Mouse (Mus musculus): ENCODE measurements around the gene Kifc3.

Kifc3 gene

DNA sequence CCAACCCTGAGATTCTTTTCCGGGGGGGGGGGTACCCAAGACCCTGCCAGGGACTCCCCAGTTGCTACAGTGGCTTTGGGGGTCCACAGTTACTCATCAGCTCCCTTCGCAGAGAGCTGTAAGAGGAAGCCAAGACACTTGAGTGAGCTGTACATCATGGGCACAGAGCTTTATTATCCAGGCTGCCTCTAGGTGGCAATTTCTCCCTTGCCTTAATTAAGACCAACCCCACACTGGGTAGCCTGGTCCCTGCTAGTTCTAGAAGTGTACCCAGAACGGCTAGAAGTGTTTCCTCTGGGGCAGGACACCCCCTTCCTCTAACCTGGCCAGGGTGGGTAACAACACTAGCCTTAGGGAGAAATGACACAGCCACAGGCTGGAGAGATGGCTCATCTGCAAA is 67.4 kb downstream of the Kifc3 start:
- no peak for DNase-seq (ENCODE audit: low read depth, low spot score)

DNA sequence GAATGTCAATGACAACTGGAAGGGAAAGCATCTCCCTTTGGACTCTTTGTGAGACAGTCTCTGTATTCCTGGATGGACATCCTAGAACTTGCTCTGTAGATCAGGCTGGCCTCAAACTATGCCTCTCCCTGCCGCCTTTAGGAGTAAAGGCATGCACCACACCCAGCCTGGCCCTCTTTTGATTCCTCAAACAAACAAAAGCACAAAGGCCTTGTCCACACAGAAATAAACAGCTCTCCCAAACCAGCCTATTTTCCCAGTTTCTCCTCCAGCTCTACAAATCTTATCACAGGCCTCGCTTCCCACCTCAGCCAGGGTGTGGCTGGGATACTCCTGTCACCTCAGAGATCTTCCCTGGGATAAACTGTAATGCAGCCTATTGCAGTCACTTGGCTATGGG is 68.4 kb downstream of the Kifc3 start:
- no peak for DNase-seq (ENCODE audit: low read depth, low spot score)

DNA sequence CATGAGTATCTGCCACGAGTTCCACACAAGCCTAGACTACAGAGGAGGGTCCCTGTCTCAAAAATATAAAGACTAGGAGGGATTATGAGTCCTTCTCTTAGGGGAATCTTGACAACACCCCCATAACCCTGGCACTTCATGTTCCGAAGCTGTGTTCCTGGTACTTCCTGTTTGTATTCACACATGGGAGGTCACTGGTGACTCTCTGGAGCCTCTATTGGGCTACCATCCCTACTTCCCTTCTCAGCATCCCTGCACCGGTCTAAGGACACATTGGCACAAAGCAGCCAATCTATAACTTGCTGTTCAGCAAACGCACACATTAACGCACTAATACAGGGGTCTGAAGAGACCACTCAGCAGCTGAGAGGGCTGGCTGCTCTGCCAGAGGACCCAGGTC is 70.6 kb downstream of the Kifc3 start:
- no peak for DNase-seq (ENCODE audit: low read depth, low spot score)

DNA sequence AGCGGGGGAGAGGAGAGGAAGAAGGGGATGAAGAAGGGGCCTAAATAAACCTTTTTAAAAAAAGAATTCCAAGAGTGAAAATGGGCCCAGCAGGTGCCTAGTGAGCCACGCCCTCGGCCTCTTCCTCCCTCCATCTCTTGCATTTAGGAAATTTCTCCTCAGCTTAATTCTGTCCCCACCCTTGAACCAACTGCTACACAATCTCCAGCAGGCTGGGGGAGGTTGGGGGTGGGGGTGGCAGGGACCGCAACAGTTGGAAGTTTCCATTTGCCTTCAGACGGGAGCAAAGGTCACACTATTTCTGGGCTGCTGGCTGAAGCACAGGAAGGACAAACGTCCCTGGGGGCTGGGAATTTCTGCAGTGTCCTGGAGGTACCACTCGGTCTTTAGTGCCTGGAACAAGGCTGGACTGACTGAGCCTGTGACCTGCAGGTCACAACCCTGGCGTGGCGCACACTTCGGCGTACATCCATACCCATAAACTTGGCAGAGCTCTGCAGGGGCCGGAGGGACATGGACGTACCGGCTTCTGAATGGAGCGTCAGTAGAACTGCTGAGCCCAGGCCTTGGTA is 71.6 kb downstream of the Kifc3 start:
- DNase-seq (ENCODE audit: low read depth, low spot score) = no peak

DNA sequence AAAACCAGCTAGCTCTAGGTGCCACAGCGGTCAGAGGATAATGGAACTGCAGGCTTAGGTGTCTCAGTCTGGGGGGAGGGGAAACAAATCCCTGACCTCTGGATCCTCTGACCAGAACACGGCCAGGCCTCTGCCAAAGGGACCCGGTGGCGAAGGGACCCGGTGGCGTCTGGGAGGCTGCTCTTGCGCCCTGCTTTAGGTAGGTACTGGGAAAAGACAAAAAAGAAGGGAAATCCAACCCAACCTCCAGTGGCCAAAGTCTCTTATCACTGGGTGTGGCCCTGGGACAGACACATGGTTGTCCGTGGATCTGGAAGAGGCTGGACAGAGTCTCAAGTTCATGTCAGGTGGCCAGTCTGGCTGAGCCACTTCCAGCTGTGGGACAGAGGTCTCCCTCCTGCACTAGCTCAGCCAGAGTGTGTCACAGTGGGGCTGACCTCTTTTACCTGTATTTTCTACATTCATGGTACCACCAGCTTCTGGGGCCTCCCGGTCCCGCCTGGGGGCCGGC is 73.8 kb downstream of the Kifc3 start:
- DNase-seq (ENCODE audit: low read depth, low spot score) = no peak

DNA sequence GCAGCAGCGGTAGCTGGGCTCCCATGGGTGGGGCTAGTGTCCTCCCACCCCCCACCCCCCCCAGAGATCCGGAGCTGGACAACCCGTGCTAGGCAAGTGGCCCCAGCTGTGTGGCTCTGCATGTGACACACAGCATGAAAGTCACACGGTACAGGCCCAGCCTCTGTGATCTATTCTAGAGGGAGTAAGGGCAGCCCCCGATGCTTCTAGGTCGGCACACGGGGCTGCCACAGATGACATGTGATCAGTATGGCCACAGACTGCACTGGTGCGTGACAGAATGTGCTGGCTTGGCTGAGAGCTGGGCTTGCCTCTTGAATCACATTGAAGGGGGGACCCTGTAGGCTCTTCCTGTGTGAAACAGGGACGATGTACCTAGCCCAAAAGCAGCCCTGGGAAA is 75.0 kb downstream of the Kifc3 start:
- DNase-seq (ENCODE audit: low read depth, low spot score) = no peak

DNA sequence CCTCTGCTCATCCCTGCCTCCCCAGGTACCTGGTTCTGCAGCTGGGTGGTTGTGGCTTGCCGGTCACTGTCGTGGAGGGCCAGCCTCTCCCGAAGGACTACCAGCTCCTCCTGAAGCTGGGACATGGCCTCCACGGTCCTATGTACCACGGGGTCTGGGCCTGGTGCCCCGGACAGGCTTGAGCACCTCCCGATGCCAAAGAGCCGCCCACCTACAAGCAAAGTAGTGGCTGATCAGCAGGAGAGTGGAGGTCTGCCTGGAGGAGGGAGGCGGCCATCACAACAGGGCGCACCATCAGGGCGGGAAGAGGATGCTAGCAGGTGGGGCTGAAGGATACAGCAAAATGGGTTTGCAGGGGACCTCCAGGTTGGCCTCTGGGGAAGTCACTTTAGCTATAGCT is 76.1 kb downstream of the Kifc3 start:
- no peak for DNase-seq (ENCODE audit: low read depth, low spot score)

DNA sequence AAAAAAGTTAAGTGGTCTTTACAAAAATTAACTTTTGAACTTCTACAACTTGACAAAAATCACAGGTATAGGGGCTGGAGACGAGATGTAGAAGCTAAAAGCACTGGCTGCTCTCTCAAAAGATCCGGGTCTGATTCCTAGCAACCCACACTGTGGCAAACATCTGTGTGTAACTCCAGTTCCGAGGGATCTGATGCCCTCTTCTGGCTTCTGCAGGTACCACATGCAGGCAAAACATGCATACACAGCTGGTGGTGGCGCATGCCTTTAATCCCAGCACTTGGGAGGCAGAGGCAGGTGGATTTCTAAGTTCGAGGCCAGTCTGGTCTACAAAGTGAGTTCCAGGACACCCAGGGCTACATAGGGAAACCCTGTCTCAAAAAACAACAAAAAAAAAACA is 79.2 kb downstream of the Kifc3 start:
- DNase-seq (ENCODE audit: low read depth, low spot score) = no peak

DNA sequence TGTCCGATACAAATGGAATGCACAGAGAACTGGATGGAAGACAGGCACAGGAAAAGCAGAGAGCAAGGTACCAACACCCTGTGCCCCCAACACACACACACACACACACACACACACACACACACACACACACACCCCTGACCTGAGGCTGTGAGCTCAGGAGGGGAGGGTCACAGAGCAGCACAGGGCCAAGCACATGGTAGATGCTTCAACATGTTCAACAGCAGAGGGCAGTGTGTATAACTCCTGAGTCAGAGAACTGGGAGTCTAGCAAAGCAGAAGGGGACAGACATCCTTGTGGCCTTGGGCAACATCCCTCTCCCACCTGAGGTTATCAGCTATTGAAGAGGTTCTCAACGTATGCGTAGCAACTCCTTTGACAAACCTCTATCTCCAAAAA is 88.9 kb downstream of the Kifc3 start:
- peak; percentile 25 for DNase-seq (ENCODE audit: low read depth, low spot score)

DNA sequence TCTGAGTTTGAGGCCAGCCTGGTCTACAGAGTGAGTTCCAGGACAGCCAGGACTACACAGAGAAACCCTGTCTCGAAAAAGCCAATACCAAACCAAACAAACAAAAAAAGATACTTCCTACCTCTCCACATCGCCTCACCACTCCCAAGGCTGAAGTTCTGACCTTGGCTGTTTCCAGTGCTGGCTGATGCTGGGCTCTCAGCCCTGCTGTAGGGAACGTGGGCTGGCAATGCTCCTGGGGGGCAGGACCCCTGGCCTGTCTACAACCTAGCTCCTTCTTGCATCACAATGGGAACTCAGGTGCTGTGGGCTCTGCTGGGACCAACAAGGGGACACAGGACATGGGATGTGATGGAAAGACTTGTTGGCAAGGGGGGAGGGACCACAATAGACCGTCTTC is 89.5 kb downstream of the Kifc3 start:
- DNase-seq (ENCODE audit: low read depth, low spot score) = no peak

DNA sequence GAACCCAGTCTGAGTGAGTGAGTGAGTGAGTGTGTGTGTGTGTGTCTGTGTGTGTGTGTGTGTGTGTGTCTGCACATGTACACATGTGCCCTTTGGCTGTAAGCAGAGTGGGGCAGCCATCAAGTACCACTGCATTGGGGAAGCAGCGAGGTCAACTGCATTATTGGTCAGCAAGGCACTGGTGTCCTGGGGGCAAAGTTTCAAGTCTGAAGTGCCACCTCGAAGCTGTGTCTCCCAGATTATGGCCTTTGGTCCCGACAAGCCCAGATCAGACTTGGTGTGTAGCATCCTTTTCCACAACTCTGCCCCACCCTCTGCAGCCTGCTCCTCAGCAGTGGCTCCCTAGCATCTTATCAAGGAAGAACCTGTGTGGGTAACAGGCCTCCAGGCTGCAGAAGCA is 90.0 kb downstream of the Kifc3 start:
- DNase-seq (ENCODE audit: low read depth, low spot score) = no peak

DNA sequence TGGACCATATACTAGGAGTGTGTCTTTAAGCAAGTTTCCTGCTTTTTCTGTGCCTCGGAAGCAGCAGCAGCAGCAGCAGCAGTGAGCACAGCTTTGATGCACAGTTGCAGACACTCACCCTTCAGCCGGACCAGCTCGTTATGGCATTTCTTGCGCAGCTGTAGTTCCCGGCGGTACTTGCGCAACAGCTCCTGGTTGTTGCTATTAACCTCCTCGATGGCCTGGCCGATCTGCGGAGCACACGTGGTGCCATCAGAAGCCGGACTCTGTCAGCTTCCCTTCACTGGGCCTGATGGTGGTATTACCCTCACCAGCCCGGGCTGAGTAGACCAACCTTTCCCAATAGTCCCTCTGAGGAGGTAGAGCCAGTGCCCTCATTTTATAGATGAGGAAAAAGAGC is 95.3 kb downstream of the Kifc3 start:
- no peak for DNase-seq (ENCODE audit: low read depth, low spot score)

DNA sequence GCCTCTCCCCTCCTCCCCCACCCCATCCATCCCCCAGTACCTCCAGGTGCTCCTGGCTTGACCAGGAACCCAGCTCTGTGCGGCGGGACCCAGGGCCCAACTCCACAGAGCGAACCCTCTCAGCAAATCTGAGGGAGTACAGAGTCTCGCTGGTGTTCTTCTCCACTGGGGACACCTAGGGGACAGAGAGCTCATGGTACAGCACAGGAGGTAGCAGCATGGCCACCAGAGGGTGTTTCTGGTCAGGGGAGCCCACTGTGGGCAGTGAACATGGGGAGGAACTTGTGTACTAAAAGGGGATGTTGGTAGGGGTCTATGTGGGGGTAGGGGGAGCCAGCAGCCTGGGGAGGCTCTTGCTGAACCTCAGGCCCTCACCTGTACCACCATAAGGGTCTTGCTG is 100.6 kb downstream of the Kifc3 start:
- DNase-seq (ENCODE audit: low read depth, low spot score) = no peak

DNA sequence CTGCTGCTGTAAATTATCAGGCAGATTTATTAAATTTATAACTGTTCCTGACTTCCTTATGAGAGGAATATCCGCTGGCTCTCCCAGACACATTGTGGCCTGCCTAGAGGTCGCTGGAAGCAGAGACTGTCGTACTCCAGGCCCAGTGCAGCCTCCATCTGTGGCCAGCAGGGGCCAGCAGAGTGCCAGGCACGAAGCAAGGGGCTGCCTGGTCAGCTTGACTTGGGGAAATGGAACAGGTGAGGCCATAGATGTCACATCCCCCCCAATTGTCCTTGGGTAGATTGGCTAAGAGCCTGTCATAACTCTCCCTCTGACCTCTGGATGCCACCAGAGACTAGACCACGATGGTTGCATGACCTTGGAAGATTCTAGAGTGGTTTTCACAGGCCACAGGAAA is 103.6 kb downstream of the Kifc3 start:
- peak; percentile 49 for DNase-seq (ENCODE audit: low read depth, low spot score)

DNA sequence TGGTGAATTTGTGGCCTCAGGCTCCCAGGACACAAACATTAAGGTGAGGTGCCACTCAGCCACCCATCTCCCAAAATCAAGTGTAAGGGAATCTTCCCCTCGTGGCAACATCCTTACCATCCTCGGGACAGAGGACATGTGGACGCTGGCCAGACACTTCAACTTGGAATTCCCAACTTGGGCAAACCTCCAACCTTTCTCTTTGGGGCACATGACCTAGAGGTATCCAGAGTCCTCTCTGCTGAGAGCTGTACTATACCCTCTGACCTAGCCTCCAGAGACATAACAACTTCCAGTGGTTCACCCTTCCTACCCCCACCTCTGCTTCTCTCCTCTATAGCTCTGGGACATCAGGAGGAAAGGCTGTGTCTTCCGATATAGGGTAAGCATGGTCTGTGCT is 109.0 kb downstream of the Kifc3 start:
- DNase-seq (ENCODE audit: low read depth, low spot score) = no peak

DNA sequence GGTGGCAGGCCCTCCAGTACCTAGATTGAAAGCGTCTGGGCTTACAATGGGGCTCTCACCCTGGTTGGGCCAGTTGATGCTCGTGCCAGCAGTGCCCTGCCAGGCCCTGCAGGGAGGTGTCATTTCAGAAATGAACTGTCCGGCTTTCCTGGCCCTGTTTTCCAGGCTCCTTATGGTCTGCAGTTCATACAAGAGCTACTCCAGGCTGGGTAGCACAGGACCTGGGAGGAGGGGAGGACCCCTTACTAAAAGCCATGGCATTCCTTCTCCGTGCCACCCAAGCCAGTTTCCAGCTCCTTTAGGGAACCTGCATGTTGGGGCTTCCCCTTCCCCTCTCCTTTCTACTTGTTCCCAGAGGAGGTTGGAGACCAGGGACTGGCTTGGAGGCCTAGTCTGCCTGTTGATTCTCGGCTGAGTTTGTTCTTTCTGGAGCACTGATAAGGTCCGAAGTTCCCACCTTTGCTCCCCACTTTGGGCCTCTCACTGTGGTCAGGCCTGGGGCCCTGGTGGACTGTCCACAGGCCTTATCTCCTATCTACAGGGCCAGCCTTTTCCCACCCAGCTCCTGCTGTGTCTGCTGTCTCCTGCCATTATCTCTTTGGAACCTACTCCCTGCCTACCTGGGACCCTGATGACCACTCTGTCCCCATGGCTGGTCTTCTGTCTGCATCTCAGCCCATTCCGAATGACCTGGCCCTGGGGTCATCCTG is 117.0 kb downstream of the Kifc3 start:
- DNase-seq (ENCODE audit: low read depth, low spot score) = no peak

DNA sequence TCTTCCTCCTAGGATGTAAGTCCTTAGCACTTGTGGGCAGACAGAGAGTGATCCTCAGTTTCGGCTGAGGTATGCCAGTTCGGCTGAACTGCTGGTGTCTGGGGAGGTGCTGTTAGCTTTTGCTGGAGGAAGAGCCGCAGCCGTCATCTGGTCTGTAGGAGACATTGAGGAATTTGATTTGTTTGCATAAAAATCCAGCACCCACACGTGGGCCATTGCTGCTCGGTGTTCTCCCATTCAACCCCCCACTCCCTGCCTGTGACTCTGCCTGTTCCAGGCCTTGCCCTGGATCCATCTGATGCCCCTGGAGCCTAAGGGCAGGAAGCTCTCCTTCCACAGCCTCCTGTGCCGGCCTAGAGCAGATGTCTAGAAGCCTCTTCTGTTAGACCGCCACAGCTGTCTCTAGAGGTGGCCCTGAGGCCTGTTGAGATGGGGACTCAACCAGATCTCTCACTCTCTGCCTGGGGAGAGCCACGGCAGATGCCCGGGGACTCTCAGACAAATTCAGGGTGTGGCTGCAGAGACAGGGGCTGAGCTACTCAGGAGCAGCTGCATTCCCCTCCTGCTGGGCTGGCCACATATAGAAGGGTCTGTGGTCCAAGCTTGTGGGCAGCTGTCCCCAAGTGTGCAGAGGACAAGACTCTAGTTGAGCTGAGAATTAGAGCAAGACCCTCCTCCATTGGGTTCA is 117.7 kb downstream of the Kifc3 start:
- DNase-seq (ENCODE audit: low read depth, low spot score) = no peak

DNA sequence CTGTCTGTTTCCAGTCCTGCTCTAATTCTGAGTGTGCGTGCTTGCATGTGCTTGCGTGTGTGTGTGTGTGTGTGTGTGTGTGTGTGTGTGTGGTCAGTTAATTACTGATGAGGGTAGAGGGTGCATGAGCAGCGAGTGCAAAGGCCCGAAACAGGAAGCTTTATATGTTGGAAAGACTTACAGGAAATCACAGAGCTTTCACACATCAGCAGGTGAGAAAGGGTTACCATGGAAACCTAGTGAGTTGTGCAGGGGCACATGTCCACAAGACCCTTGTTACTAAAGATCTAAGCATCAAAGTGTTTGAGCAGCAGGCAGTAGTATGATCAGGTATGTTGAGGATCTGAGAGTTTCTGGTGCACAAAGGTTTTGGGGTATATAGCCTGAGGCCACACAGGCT is 118.4 kb downstream of the Kifc3 start:
- no peak for DNase-seq (ENCODE audit: low read depth, low spot score)

DNA sequence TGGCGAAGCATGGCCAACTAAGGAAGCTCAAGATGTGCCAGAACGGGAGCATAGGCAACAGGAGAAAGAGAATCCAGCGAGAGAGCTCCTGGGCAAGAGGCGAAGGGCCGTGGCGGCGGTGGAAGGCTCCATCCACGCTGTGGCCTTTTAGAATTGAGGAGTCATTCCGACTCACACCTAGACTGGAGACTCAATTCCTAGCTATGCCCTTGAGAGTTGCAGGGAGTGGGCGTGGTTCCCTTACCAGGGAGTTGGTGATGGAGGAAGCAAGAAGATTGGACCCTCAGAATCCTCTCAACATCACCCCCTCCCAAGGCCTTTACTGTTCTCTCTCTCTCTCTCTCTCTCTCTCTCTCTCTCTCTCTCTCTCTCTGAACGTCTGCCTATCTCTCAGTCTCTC is 121.0 kb downstream of the Kifc3 start:
- no peak for DNase-seq (ENCODE audit: low read depth, low spot score)

DNA sequence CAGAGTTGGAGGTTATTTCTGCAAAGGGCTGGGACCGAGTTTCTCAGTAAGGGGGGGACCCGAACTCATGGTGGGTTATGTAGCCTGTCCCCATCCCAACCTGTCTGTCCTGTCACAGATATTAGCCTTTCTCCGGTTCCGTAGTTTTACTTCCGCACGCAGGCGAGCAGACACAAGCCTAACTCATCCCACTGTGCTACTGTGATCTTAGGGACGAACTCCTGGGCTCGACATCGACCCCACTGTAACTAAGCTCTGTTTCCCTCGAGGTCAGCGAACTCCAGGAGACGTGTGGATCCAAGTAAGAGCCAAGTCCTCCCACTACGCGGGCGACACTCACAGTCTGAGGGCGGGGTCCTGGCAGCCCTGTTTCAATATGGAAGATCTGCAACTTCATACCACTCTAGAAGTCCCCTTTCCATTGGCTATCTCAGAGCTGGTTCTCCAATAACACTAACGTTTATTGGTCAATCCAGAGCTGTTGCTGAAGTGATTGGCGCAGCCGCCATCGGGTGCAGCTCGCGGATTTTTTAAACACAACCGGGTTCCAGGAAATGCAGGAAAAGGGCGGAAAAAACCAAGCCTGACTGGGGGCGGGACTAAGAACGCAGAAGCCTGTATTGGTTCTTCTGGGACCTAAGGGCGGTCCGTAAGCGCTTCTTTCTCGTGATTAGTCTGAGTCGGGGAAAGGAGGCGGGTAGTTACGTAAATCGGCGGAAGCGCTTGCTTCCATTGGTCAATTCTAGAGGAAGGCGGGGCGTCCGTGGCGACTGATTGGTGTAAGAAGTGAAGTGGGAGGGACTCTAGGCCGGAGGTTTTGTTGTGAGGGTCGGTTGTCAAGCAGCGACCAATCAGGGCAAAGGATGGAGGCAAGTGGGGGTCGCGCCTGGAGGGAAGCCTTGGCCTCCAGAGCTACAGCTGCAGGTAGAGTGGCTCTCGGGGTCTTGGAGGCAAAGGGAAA is 122.0 kb downstream of the Kifc3 start, which contains the start of gene Katnb1:
Katnb1 (plus strand) TSS at position 806 of the 961 bp plus-strand sequence.
- DNase-seq (ENCODE audit: low read depth, low spot score) = peak; percentile 99

DNA sequence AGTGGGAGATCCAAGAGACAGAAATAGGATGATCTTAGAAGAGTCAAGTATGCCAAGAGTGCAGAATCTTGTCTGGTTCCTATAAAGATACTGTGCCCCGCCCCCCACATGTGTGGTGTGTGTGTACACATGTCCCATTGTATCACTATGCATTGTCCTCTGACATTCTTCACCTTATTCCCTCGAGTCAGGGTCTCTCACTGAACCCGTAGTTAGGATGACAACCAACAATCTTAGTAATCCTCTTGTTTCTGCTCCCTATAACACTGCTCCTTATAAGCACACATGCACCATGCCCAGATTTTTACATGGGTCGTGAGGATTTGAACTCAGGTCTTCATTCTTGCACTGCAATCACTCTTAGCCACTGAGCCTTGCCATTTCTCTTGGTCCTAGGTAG is 123.3 kb downstream of the Kifc3 start:
- no peak for DNase-seq (ENCODE audit: low read depth, low spot score)

DNA sequence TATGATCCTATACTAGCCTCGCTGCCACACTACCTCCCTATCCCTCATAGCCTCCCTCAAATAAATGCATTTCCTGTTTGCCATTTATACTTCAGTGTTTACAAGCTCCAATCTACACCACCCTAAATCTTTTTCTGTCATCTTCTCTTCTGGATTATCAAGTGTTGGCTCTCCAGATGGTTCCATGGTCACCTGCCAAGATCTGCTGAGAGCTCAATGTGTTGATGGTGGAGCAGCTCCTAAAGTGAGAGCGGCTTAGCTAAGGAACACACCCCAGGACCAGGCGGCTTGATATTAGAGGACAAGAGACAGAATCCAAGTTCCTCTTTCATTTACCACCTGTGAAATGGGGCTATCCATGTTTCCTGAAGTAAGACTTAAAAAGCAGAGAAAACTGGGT is 124.6 kb downstream of the Kifc3 start:
- DNase-seq (ENCODE audit: low read depth, low spot score) = no peak

Data from retina, adult 2 months (tissue).